Mouse (Mus musculus) large intestine, adult 2 months (tissue): ENCODE data around the gene Dnm3. TPM values are rescaled to one million over a fixed set of nuclear protein-coding genes. Genes with fewer than 3 reads are reported as not detected.

Experiments
- DNase-seq: peaks from one replicate; pipeline ENCODE4 v3.0.0-alpha.2; 2012; ENCODE audit warnings: low read depth, low spot score
- WGBS: fragments of 180-500 bp; shearing (Covaris S2); methylation state at CpG from one replicate; pipeline ENCODE4 v1.1.7; 2018; 5-methylcytosine and 5-hydroxymethylcytosine counted together
- polyA plus RNA-seq: library from polyadenylated mRNA; depleted of rRNA; stranded (reverse); fragments of >200 nt; gene quantifications from 2 replicates; pipeline ENCODE4 v1.2.3, GENCODE M21; 2012

Dnm3 gene
- polyA plus RNA-seq, 1 experiment = 0.43 TPM

DNA sequence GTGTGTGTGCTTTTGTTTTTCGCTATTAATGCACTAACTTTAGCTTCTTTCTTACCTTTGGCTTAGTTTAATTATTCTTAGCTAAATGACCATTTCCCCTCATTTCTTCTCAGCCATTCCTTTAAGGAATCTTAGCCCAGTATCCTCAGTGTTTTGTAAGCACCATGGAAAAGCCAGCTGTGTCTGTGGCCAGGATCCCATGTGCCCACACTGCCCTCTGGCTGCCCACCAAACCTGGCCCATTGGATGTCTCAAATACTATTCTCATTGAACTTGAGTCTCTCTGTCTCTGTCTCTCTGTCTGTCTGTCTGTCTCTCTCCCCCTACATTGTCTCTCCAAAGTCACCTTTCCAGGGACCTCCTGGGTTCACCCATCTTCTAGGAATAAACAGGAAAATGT is 201.8 kb downstream of the Dnm3 start:
- DNase-seq = no peak
- 89% methylated on average over 1 of the region's 1 CpGs for WGBS

DNA sequence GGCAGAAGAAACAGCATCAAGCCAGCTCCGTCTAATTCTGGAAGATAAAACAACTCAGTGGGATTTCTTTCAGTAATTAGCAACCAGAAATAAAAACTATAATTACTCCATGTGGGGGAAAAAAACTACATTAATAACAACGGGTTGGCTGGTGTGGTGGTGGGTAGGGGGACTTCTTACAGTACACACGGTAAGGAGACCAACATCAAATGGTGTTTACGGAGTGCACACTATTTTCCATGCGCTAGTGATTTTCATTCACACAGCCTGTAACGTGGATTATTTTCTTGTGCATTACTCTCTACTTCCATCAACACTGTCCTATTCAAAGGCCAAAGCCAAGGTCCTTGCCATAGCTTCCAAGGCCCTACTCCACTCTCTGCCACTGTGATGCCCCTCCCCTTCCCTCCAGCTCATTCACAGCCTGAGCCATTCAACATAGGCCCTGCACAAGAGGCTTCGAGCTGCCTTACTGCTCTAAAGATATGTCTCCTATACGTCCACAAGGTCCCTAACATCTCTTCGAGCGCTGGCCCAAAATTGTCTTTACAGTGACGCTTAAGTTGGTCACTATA is 203.1 kb downstream of the Dnm3 start:
- WGBS = 90% methylated on average over 11 of the region's 11 CpGs
- no peak for DNase-seq

GRCm38 (mm10) chr1:162256912-162257607 is 220.8 kb downstream of the Dnm3 start:
- DNase-seq = no peak

DNA sequence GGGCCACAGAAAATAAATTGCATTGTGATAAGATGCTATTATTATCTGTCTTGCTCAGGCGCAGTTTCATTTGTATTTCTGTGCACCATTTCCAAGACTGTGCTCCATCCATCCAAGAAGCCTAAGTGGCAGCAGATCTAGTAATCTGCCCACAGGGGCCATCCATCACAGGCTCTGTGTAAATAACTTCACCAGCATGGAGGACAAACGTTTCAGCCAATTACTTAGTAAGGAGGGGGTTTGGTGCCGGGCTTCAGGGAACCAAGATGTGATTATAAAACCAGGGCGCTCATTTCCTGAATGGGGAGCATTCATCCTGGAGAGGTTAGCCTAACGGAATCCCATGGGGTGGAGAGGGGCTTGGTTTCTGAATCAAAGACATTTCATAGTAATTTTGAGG is 222.9 kb downstream of the Dnm3 start:
- DNase-seq = no peak
- 52% methylated on average over 5 of the region's 5 CpGs for WGBS

More at GRCm38 (mm10) chr1:162256912-162257607, 220.8 kb downstream of the Dnm3 start:
- WGBS = 51% methylated on average over 6 of the region's 6 CpGs

GRCm38 (mm10) chr1:162253971-162254641 is 223.7 kb downstream of the Dnm3 start:
- 68% methylated on average over 8 of the region's 8 CpGs for WGBS
- no peak for DNase-seq

DNA sequence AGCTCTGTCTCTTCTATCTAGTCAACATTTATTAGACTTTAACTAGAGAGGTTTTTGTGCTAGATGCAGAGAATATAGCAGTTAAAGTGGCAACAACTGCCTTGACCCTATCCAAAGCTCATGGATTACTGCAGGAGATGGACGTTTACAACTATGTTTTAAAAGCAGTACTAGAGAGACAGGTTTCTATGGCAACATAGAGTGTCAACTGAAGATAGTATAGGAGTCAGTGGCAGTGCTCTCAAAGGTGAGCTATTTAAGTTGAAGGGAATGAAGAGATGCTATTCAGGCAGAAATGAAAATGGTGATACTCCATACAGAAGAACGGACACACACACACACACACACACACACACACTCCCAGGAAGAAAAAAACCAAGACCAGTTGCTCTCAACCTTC is 225.0 kb downstream of the Dnm3 start:
- no peak for DNase-seq
- 49% methylated on average over 2 of the region's 2 CpGs for WGBS

DNA sequence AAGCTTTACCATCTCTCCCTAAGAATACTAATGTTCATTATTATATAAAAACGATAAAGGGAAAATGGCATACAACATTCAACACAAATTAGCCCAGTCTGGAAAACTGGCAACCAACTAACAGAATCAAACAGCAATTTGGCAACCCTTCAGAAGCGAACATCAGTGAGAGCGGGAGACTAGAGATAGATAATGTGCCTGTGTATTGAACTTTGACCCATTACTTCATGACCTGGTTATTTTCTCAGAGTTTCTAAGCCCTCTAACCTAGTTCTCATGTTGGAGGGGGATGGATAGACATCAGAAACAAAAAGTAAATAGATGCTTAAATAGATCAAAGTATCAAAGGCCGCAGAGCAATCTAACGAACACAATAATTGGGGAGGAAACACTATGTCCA is 230.6 kb downstream of the Dnm3 start:
- WGBS = 68% methylated on average over 5 of the region's 5 CpGs
- DNase-seq = no peak

- 35% methylated on average over 2 of the region's 2 CpGs for WGBS
- DNase-seq = no peak
These were observed 234.2 kb downstream of the Dnm3 start for GRCm38 (mm10) chr1:162243651-162243990.

- 77% methylated on average over 7 of the region's 7 CpGs for WGBS
- DNase-seq = no peak
These were observed 234.7 kb downstream of the Dnm3 start for GRCm38 (mm10) chr1:162242980-162243650.

DNA sequence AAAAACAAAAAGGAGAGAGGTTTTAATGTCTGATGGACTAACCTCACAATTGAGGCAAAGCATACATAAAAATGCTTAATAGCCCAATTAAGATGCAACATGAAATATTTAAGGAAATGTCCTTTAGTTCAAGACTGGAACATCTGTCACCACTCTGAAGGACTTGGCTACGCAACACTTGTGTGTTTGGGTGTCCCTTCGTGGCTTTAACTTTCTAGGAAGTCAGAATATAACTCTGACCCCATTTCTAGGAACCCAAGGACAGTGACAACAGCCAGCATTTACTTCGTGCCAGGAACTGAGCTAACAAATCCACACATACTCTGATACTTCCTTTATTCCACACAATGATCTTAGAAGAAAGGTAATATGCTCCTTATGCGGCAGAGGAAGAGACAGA is 237.1 kb downstream of the Dnm3 start:
- DNase-seq = no peak
- WGBS = 65% methylated on average over 4 of the region's 4 CpGs

DNA sequence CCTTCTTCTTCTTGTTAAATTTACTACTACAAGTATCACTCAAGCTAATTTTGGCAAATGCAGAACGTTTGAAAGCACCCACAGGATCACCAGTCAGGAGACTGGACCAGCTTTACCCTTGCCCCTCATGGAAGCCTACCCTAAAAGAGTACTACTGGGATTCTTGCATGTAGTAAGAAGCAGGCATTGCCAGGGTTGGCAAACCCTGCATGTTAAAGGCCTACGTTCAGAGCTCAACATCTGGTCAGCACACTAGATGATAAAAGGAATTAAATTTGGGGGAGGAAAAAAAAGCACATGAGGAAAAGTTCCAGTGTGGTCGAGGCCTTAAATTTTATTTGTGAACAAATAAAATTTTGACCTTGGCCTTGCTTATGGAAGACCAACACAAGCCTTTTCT is 239.2 kb downstream of the Dnm3 start:
- DNase-seq = no peak
- WGBS = 37% methylated on average over 3 of the region's 3 CpGs

DNA sequence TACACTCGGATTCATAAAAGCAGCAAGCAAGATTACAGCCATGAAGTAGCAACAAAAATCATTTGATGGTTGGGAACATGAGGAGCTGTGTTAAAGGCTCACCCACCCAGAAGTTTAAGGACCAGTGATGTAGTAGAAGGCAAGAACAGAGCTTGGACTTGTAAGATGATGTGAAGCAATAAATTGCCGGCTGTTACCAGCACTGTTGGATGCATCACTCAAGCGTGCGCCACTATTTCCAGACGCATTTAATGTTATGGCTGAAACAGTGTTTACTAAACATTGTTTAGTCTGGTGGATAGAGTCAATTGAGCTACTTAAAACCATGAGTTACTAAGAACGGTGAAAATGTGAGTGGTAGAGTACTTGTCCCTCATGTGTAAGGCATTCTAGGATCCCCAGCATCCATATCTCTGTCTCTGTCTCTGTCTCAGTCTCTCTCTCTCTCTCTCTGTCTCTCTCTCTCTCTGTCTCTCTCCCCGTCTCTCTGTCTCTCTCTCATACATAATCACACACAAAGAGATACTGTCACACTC is 241.1 kb downstream of the Dnm3 start:
- 80% methylated on average over 7 of the region's 7 CpGs for WGBS
- DNase-seq = no peak

- 53% methylated on average over 7 of the region's 7 CpGs for WGBS
- no peak for DNase-seq
These were observed 252.2 kb downstream of the Dnm3 start for GRCm38 (mm10) chr1:162225621-162226147.

GRCm38 (mm10) chr1:162224817-162225605 is 252.8 kb downstream of the Dnm3 start:
- DNase-seq = no peak
- WGBS = 51% methylated on average over 10 of the region's 10 CpGs

DNA sequence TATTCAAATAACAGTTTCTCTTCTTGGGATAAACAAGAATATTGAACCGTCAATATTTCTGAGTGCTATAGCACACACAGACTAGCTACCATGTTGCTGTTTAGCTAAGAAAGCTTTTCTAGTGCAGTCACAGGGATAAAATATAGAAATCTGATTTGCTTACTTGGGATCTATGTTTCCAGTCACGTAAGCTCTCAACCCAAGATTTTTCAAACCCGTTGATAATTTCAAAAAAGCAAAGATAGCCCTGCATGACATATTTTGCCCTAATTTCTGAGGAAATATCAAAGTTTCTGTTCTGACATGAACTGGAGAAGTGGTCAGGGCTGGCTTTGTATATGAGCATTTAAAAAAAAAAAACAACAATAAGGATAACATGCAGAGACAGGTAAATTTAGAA is 253.8 kb downstream of the Dnm3 start:
- 81% methylated on average over 3 of the region's 3 CpGs for WGBS
- no peak for DNase-seq

GRCm38 (mm10) chr1:162223258-162223940 is 254.4 kb downstream of the Dnm3 start:
- WGBS = 70% methylated on average over 8 of the region's 8 CpGs

DNA sequence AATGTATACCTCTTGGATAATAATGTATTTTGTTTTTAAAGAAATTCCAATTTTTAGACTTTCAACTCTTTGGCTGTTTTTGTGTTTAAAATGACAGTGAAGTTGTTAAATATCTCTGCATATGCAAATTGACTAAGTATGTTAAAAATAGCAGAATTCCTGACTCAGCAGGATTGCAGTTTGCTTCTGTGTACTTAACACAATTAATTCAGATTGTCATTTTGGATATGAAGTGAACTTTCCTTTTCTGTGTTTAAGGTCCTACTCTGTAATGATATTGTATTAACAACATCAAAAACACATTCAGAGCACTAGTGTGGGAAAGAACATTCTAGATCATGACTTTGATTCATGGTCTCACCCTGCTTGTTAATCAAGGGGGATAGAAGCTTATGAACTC is 255.5 kb downstream of the Dnm3 start:
- DNase-seq = no peak

More at GRCm38 (mm10) chr1:162223258-162223940, 254.4 kb downstream of the Dnm3 start:
- no peak for DNase-seq

DNA sequence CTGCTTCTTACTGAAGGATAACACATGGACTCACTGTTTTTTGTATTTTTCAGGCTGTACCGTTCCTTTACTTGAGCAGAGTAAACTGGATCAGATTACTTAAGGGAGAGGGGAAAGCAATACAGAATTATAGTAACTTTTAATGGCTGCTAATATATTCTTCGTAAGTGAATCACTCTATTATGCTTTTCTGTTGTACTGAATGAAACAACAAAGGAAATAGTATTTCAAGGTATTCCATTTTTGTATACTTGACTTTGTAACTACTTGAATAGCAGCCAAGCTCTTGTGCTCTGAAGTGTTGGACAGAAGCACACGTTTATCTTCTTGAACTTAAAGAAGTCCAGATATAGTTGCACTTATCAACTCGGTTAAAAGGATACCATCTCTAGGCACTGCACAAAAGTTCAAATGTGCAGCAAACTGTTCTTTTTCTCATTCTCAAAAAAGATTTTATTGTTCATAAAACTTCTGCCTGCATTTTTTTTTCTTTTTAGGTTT is 256.0 kb downstream of the Dnm3 start:
- no peak for DNase-seq
- WGBS = 42% methylated on average over 4 of the region's 4 CpGs

DNA sequence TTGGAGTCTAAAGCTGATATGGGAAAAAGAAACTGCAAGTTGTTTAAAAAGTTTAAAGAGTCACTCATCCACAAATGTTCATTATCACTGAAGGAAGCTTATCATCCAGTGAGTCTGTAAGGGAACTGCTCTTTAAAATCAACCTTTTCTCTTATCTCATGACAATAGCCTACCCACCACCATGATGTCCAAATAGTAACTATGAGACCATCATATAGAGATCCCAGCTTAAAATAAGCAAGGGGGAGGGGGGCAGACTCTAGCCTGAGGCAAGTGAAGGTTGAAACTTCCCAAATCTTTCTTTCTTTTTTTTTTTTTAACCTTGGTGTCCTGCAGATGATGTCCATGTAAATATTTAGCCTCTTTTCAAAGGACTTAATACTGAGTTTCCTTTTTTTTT is 256.9 kb downstream of the Dnm3 start:
- DNase-seq = no peak
